Mouse (Mus musculus) C2C12 (cell line): Measurements from ENCODE around the gene Atm.

Experiments used
- CEBPB ChIP-seq: IDR thresholded peaks from one replicate; pipeline ENCODE4 v1.6.1; 2011; ENCODE audit warnings: low read depth, mild to moderate bottlenecking, control low read depth, moderate library complexity
- CTCF ChIP-seq: IDR thresholded peaks from one replicate; pipeline ENCODE4 v1.5.1; 2011; ENCODE audit not compliant: control insufficient read depth, insufficient read depth, insufficient read length
- MAX ChIP-seq: IDR thresholded peaks from one replicate; pipeline ENCODE4 v1.6.1; 2011; ENCODE audit warnings: mild to moderate bottlenecking, control low read depth
- USF1 ChIP-seq: IDR thresholded peaks from one replicate; pipeline ENCODE4 v1.6.1; 2011; ENCODE audit warnings: low read depth, mild to moderate bottlenecking, control low read depth, moderate library complexity

DNA sequence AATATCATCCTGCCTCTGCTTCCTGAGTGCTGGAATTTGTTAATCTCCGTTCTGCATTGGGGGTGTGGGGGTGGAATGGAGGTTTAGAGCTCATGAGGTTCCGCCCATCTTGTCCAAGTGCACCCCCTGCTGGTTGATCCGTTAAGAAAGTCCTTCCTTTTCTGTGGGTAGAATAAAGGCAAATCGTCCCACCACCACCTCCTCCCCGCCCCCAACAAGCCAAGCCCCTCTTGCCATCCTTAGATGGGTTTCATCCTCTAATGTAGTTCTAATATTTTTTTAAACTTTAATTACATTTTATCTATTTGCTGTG, 138.2 kb downstream of the Atm start:
- peak; percentile 38 for TF ChIP-seq CTCF
- no peak for TF ChIP-seq CEBPB
- TF ChIP-seq MAX, result no peak
- no peak for TF ChIP-seq USF1
